Comparison of ENCODE assay signal across 15 mouse cellular contexts in genomic region chr3:15156681-15157080, GRCm38 (mm10).
DNase-seq lines count a peak whose midpoint lies in the region; TF ChIP-seq lines count a peak whose summit lies in the region.
"Had no signal": no experiment of that assay in that cellular context is flagged by ENCODE, and none has a peak within 500 bp of the region (broad histone marks: within the 10 kb centered on the region; RNA-seq: fewer than 3 reads in every experiment).

No protein-coding gene starts in this region.

- in situ Hi-C loops in CH12.LX (cut with MboI; ENCODE audit: low pct_ligation_motif_present, low pct_unique_long_range_greater_than_20kb, low sequenced_read_pairs), result no loop called here

- no peaks in the 10 kb centered on the region for H3K36me3 ChIP-seq in CH12.LX (replicated peaks in 1 of 2; ENCODE audit: control insufficient read depth in 1 of 2, insufficient read depth in 1 of 2, low read length in 1 of 2)
- H3K36me3 ChIP-seq: midbrain, embryonic 13.5 days; neural tube, embryonic 13.5 days had no signal

- peaks cover 8 to 21% of the 10 kb centered on the region in 2 experiments for H3K4me1 ChIP-seq in CH12.LX (ENCODE audit: control insufficient read depth in 1 of 2, insufficient read depth in 2 of 2)
- H3K4me1 ChIP-seq: midbrain, embryonic 13.5 days; neural tube, embryonic 13.5 days had no signal

- no peak for TF ChIP-seq CTCF in CH12.LX (conservative IDR thresholded peaks at IDR 0.05 in 1 of 2, IDR thresholded peaks at IDR 0.05 in 1 of 2; ENCODE audit: low read depth in 2 of 2, low read length in 2 of 2)

- no peak for TF ChIP-seq POLR2A in CH12.LX (IDR thresholded peaks at IDR 0.05; ENCODE audit: low read depth, low read length)

- no peak for TF ChIP-seq RAD21 in CH12.LX (IDR thresholded peaks at IDR 0.05; ENCODE audit: low read depth, low read length)

- TF ChIP-seq EP300 in CH12.LX (IDR thresholded peaks at IDR 0.05; ENCODE audit: low read length), result no peak

- DNase-seq in layer of hippocampus, adult 11-12 months (ENCODE audit: low spot score), result peak; percentile 20
- DNase-seq in layer of hippocampus, adult 9-10 months (ENCODE audit: low spot score), result no peak
- DNase-seq in CH12.LX (ENCODE audit: extremely low read depth), result no peak
- DNase-seq in Muller cell, postnatal 12 days (ENCODE audit: inconsistent ontology term), result peak; percentile 82
- peak; percentile 4 to 19 for DNase-seq in layer of hippocampus, adult 8-10 months (ENCODE audit: low spot score in 2 of 2)
- DNase-seq in urinary bladder, postnatal 36 days (ENCODE audit: low spot score in 2 of 2), result no peak
- DNase-seq in c-Kit-positive CD71-positive TER-119-positive erythroid progenitor cells, embryonic 14.5 days (ENCODE audit: low spot score), result no peak
- DNase-seq in adrenal gland, adult 2 months, result no peak
- DNase-seq: embryo, embryonic 11 days; heart, postnatal 10 days; kidney, postnatal 10 days; lung, postnatal 10 days had no signal

- no peaks in the 10 kb centered on the region for H3K79me2 ChIP-seq in CH12.LX (replicated peaks; ENCODE audit: control insufficient read depth, extremely low read depth, insufficient read depth, poor library complexity, severe bottlenecking)

- dilution Hi-C loops in CH12.LX (cut with MboI; ENCODE audit: extremely low pct_ligation_motif_present, extremely low pct_unique_long_range_greater_than_20kb, low sequenced_read_pairs), result no loop called here

- H3K4me3 ChIP-seq in CH12.LX (replicated peaks in 1 of 3; ENCODE audit: low read depth in 2 of 3, low read length in 2 of 3, poor library complexity in 1 of 3), result no peak overlapping the region
- H3K4me3 ChIP-seq: midbrain, embryonic 13.5 days; neural tube, embryonic 13.5 days had no signal

- no peaks in the 10 kb centered on the region for H3K27me3 ChIP-seq in CH12.LX (replicated peaks)
- H3K27me3 ChIP-seq: midbrain, embryonic 13.5 days; neural tube, embryonic 13.5 days had no signal

- H3K9ac ChIP-seq in CH12.LX (ENCODE audit: insufficient read depth, low read depth), result no peak overlapping the region
- H3K9ac ChIP-seq: midbrain, embryonic 13.5 days; neural tube, embryonic 13.5 days had no signal

- no peaks in the 10 kb centered on the region for H3K9me3 ChIP-seq in CH12.LX (replicated peaks; ENCODE audit: low read length)
- H3K9me3 ChIP-seq: midbrain, embryonic 13.5 days; neural tube, embryonic 13.5 days had no signal

- no peak overlapping the region for H3K27ac ChIP-seq in CH12.LX (ENCODE audit: insufficient read depth, low read depth)
- H3K27ac ChIP-seq: midbrain, embryonic 13.5 days; neural tube, embryonic 13.5 days; stomach, postnatal 0 days had no signal

- H3K4me2 ChIP-seq in CH12.LX (ENCODE audit: insufficient read depth, low read depth, poor library complexity, severe bottlenecking), result peak overlapping the region; percentile 6; the same call in 1 of the 2 replicates
- H3K4me2 ChIP-seq: midbrain, embryonic 13.5 days; neural tube, embryonic 13.5 days had no signal

TF ChIP-seq in CH12.LX, 34 proteins besides CTCF, POLR2A, EP300 and RAD21:
- TF ChIP-seq NRF1 (IDR thresholded peaks at IDR 0.05; ENCODE audit: low read depth, low read length), result no peak
- TF ChIP-seq RCOR1 (conservative IDR thresholded peaks at IDR 0.05; ENCODE audit: low read depth, low read length), result no peak
- TF ChIP-seq TBP (conservative IDR thresholded peaks at IDR 0.05; ENCODE audit: low read depth, low read length), result no peak
- no peak for TF ChIP-seq ZKSCAN1 (IDR thresholded peaks at IDR 0.05; ENCODE audit: borderline replicate concordance, low read depth, low read length)
- TF ChIP-seq IRF4 (IDR thresholded peaks at IDR 0.05; ENCODE audit: low read depth, low read length), result no peak
- TF ChIP-seq PAX5 (IDR thresholded peaks at IDR 0.05; ENCODE audit: low read length), result no peak
- no peak for TF ChIP-seq MXI1 (IDR thresholded peaks at IDR 0.05; ENCODE audit: low read depth, low read length)
- no peak for TF ChIP-seq UBTF (IDR thresholded peaks at IDR 0.05; ENCODE audit: low read depth, low read length)
- no peak for TF ChIP-seq MEF2A (IDR thresholded peaks at IDR 0.05; ENCODE audit: borderline replicate concordance, low read depth, low read length)
- TF ChIP-seq HCFC1 (IDR thresholded peaks at IDR 0.05; ENCODE audit: low read depth, low read length), result no peak
- no peak for TF ChIP-seq MAFK (IDR thresholded peaks at IDR 0.05; ENCODE audit: insufficient replicate concordance, low read length)
- no peak for TF ChIP-seq USF2 (conservative IDR thresholded peaks at IDR 0.05; ENCODE audit: low read depth, low read length)
- TF ChIP-seq KAT2A (IDR thresholded peaks at IDR 0.05; ENCODE audit: insufficient replicate concordance, low read length), result no peak
- TF ChIP-seq BHLHE40 (IDR thresholded peaks at IDR 0.05; ENCODE audit: low read depth, low read length), result no peak
- no peak for TF ChIP-seq ELF1 (IDR thresholded peaks at IDR 0.05; ENCODE audit: low read depth, low read length)
- TF ChIP-seq ZC3H11A (IDR thresholded peaks at IDR 0.05; ENCODE audit: low read depth, low read length), result no peak
- TF ChIP-seq CHD2 (IDR thresholded peaks at IDR 0.05; ENCODE audit: low read length), result no peak
- no peak for TF ChIP-seq SIN3A (IDR thresholded peaks at IDR 0.05; ENCODE audit: low read length)
- no peak for TF ChIP-seq E2F4 (IDR thresholded peaks at IDR 0.05; ENCODE audit: insufficient replicate concordance, low read depth, low read length)
- TF ChIP-seq MAZ (IDR thresholded peaks at IDR 0.05; ENCODE audit: low read depth, low read length), result no peak
TF ChIP-seq in CH12.LX: peak in this region for 0.

Comparison
In these comparisons a context has a peak if more than half of its experiments do, and no peak if none do; other contexts are left out.
1. DNase-seq: peak in layer of hippocampus, adult 11-12 months (single experiment), Muller cell, postnatal 12 days (single experiment) and layer of hippocampus, adult 8-10 months (2 of 2); none in layer of hippocampus, adult 9-10 months (single experiment), CH12.LX (single experiment), urinary bladder, postnatal 36 days (0 of 2), c-Kit-positive CD71-positive TER-119-positive erythroid progenitor cells, embryonic 14.5 days (single experiment) and adrenal gland, adult 2 months (single experiment).